Mouse (Mus musculus): ENCODE data around the gene Gclm. TPM values are rescaled to one million over a fixed set of nuclear protein-coding genes. Genes with fewer than 3 reads are reported as not detected.
"Not testable (repeated sequence)": the region's sequence is repeated elsewhere in the genome, so short reads cannot be mapped to it uniquely, and the experiment has no call there.

Gclm gene
- polyA plus RNA-seq, 1 experiment from 2014 or later, result 102 TPM

- WGBS, result 84% methylated on average over 6 of the region's 6 CpGs
- H3K4me1 ChIP-seq, result peaks cover 30% of the 10 kb centered on the region
- H3K9me3 ChIP-seq (replicated peaks), result no peaks in the 10 kb centered on the region
- no peaks in the 10 kb centered on the region for H3K36me3 ChIP-seq
- no peak overlapping the region for H3K4me3 ChIP-seq (replicated peaks)
- 0 out of 2 replicates have a peak overlapping the region, but pooled peaks have one; percentile 24 for H3K27ac ChIP-seq
- ATAC-seq (replicated peaks; ENCODE audit: low FRiP score), result no peak
- no peak overlapping the region for H3K9ac ChIP-seq
- H3K27me3 ChIP-seq, result no peaks in the 10 kb centered on the region
- no peak overlapping the region for H3K4me2 ChIP-seq
Observed at GRCm38 (mm10) chr3:122207766-122208165, 37.6 kb upstream of the Gclm start.

- Histone ChIP-seq H3K27ac (peak overlapping the region; percentile 85), H3K36me3 (no peaks in the 10 kb centered on the region), H3K27me3 (no peaks in the 10 kb centered on the region), H3K4me3 (replicated peaks) (no peak overlapping the region), H3K9me3 (replicated peaks) (no peaks in the 10 kb centered on the region), H3K4me1 (peaks cover 29% of the 10 kb centered on the region), H3K9ac (no peak overlapping the region), H3K4me2 (no peak overlapping the region)
- ATAC-seq (replicated peaks; ENCODE audit: low FRiP score), result no peak
- 78% methylated on average over 15 of the region's 15 CpGs for WGBS
Observed at GRCm38 (mm10) chr3:122208296-122209225, 36.8 kb upstream of the Gclm start.

GRCm38 (mm10) chr3:122209511-122209910 is 35.8 kb upstream of the Gclm start:
- no peak overlapping the region for H3K4me3 ChIP-seq (replicated peaks)
- H3K4me2 ChIP-seq, result peak overlapping the region; percentile 7; the same call in 1 of the 2 replicates
- H3K27me3 ChIP-seq, result no peaks in the 10 kb centered on the region
- H3K9me3 ChIP-seq (replicated peaks), result no peaks in the 10 kb centered on the region
- no peak for ATAC-seq (replicated peaks; ENCODE audit: low FRiP score)
- H3K9ac ChIP-seq, result no peak overlapping the region
- 73% methylated on average over 11 of the region's 11 CpGs for WGBS
- H3K4me1 ChIP-seq, result peaks cover 29% of the 10 kb centered on the region
- no peaks in the 10 kb centered on the region for H3K36me3 ChIP-seq
- peak overlapping the region; percentile 85 for H3K27ac ChIP-seq

GRCm38 (mm10) chr3:122210434-122210833 is 34.9 kb upstream of the Gclm start:
- Histone ChIP-seq H3K36me3 (no peaks in the 10 kb centered on the region), H3K4me1 (peaks cover 29% of the 10 kb centered on the region), H3K4me3 (replicated peaks) (no peak overlapping the region), H3K27ac (no peak overlapping the region), H3K9me3 (replicated peaks) (no peaks in the 10 kb centered on the region), H3K27me3 (no peaks in the 10 kb centered on the region), H3K4me2 (no peak overlapping the region), H3K9ac (no peak overlapping the region)
- WGBS, result 37% methylated on average over 5 of the region's 5 CpGs
- ATAC-seq (replicated peaks; ENCODE audit: low FRiP score), result no peak

- ATAC-seq (replicated peaks; ENCODE audit: low FRiP score), result no peak
Observed at GRCm38 (mm10) chr3:122210846-122211245, 34.5 kb upstream of the Gclm start.

GRCm38 (mm10) chr3:122211446-122212125 is 33.8 kb upstream of the Gclm start:
- Histone ChIP-seq H3K9me3 (replicated peaks) (no peaks in the 10 kb centered on the region), H3K36me3 (no peaks in the 10 kb centered on the region), H3K27ac (no peak overlapping the region), H3K4me1 (peaks cover 21% of the 10 kb centered on the region), H3K9ac (no peak overlapping the region), H3K4me3 (replicated peaks) (no peak overlapping the region), H3K27me3 (no peaks in the 10 kb centered on the region), H3K4me2 (no peak overlapping the region)
- 67% methylated on average over 13 of the region's 13 CpGs for WGBS
- no peak for ATAC-seq (replicated peaks; ENCODE audit: low FRiP score)

More at GRCm38 (mm10) chr3:122210846-122211245, 34.5 kb upstream of the Gclm start:
- Histone ChIP-seq H3K4me3 (replicated peaks) (no peak overlapping the region), H3K4me2 (no peak overlapping the region), H3K27ac (no peak overlapping the region), H3K4me1 (peaks cover 29% of the 10 kb centered on the region), H3K36me3 (no peaks in the 10 kb centered on the region), H3K9ac (no peak overlapping the region), H3K9me3 (replicated peaks) (no peaks in the 10 kb centered on the region), H3K27me3 (no peaks in the 10 kb centered on the region)
- WGBS, result 74% methylated on average over 7 of the region's 7 CpGs

- no peak overlapping the region for H3K4me3 ChIP-seq (replicated peaks)
- no peaks in the 10 kb centered on the region for H3K36me3 ChIP-seq
- no peak for ATAC-seq (replicated peaks; ENCODE audit: low FRiP score)
- no peaks in the 10 kb centered on the region for H3K27me3 ChIP-seq
- WGBS, result 83% methylated on average over 3 of the region's 3 CpGs
- H3K4me1 ChIP-seq, result no peaks in the 10 kb centered on the region
- H3K4me2 ChIP-seq, result no peak overlapping the region
- no peak overlapping the region for H3K9ac ChIP-seq
- H3K9me3 ChIP-seq (replicated peaks), result no peaks in the 10 kb centered on the region
- H3K27ac ChIP-seq, result no peak overlapping the region
Observed at GRCm38 (mm10) chr3:122221240-122222036, 23.9 kb upstream of the Gclm start.

GRCm38 (mm10) chr3:122226972-122227371 is 18.4 kb upstream of the Gclm start:
- not testable (repeated sequence) for H3K4me2 ChIP-seq; H3K27ac ChIP-seq; H3K9ac ChIP-seq; H3K27me3 ChIP-seq; H3K4me3 ChIP-seq (replicated peaks); H3K4me1 ChIP-seq; H3K9me3 ChIP-seq (replicated peaks); ATAC-seq (replicated peaks; ENCODE audit: low FRiP score); H3K36me3 ChIP-seq
- 74% methylated on average over 6 of the region's 6 CpGs for WGBS

- no peak for ATAC-seq (replicated peaks; ENCODE audit: low FRiP score)
- 42% methylated on average over 1 of the region's 1 CpGs for WGBS
- Histone ChIP-seq H3K4me3 (replicated peaks) (no peak overlapping the region), H3K36me3 (no peaks in the 10 kb centered on the region), H3K9ac (no peak overlapping the region), H3K9me3 (replicated peaks) (no peaks in the 10 kb centered on the region), H3K27ac (no peak overlapping the region), H3K27me3 (no peaks in the 10 kb centered on the region), H3K4me2 (no peak overlapping the region), H3K4me1 (no peaks in the 10 kb centered on the region)
Observed at GRCm38 (mm10) chr3:122235772-122236171, 9.6 kb upstream of the Gclm start.

GRCm38 (mm10) chr3:122242876-122243275 is 2.5 kb upstream of the Gclm start:
- H3K27me3 ChIP-seq, result no peaks in the 10 kb centered on the region
- H3K9me3 ChIP-seq (replicated peaks), result no peaks in the 10 kb centered on the region
- no peak overlapping the region for H3K4me2 ChIP-seq
- WGBS, result 52% methylated on average over 6 of the region's 6 CpGs
- no peak overlapping the region for H3K4me3 ChIP-seq (replicated peaks)
- H3K4me1 ChIP-seq, result peaks cover 24% of the 10 kb centered on the region
- no peak overlapping the region for H3K27ac ChIP-seq
- no peaks in the 10 kb centered on the region for H3K36me3 ChIP-seq
- no peak for ATAC-seq (replicated peaks; ENCODE audit: low FRiP score)
- H3K9ac ChIP-seq, result no peak overlapping the region

GRCm38 (mm10) chr3:122243416-122244167 is 1.8 kb upstream of the Gclm start:
- H3K4me3 ChIP-seq (replicated peaks), result no peak overlapping the region
- H3K27ac ChIP-seq, result 0 out of 2 replicates have a peak overlapping the region, but pooled peaks have one; percentile 54
- H3K4me2 ChIP-seq, result no peak overlapping the region
- H3K9ac ChIP-seq, result no peak overlapping the region
- 49% methylated on average over 14 of the region's 14 CpGs for WGBS
- H3K4me1 ChIP-seq, result peaks cover 24% of the 10 kb centered on the region
- H3K27me3 ChIP-seq, result no peaks in the 10 kb centered on the region
- H3K36me3 ChIP-seq, result no peaks in the 10 kb centered on the region
- no peak for ATAC-seq (replicated peaks; ENCODE audit: low FRiP score)
- no peaks in the 10 kb centered on the region for H3K9me3 ChIP-seq (replicated peaks)

Data from kidney, embryonic 15.5 days (tissue).